Mouse (Mus musculus) embryonic facial prominence, embryonic 10.5 days (tissue): ENCODE results near the gene Higd1a. TPM values are rescaled to one million over a fixed set of nuclear protein-coding genes. Genes with fewer than 3 reads are reported as not detected.

Experiments used
- DNase-seq: peaks from one replicate; pipeline ENCODE4 v3.0.0-alpha.2; 2017; ENCODE audit warnings: low spot score
- H3K27ac ChIP-seq: fragments of 300-500 bp; sonication (generic); replicated peaks from 2 replicates; pipeline ENCODE4 v1.5.1; 2016; ENCODE audit warnings: mild to moderate bottlenecking
- H3K27me3 ChIP-seq: fragments of 300-500 bp; sonication (generic); replicated peaks from 2 replicates; pipeline ENCODE4 v1.6.1; 2016; ENCODE audit warnings: low read depth, mild to moderate bottlenecking; ENCODE audit not compliant: poor library complexity, severe bottlenecking
- H3K36me3 ChIP-seq: fragments of 300-500 bp; sonication (generic); replicated peaks from 2 replicates; pipeline ENCODE4 v1.6.1; 2016; ENCODE audit warnings: mild to moderate bottlenecking, moderate library complexity
- H3K4me1 ChIP-seq: fragments of 300-500 bp; sonication (generic); 2 replicates; pipeline ENCODE4 v1.6.1; 2016
- H3K4me3 ChIP-seq: fragments of 300-500 bp; sonication (generic); 2 replicates; pipeline ENCODE4 v1.5.1; 2016; ENCODE audit warnings: mild to moderate bottlenecking, moderate library complexity
- H3K9me3 ChIP-seq: fragments of 300-500 bp; sonication (generic); 2 replicates; pipeline ENCODE4 v1.6.1; 2016; ENCODE audit warnings: mild to moderate bottlenecking
- WGBS: fragments of 180-500 bp; shearing (Covaris S2); methylation state at CpG from one replicate; pipeline ENCODE4 v1.1.7; 2016; 5-methylcytosine and 5-hydroxymethylcytosine counted together
- polyA plus RNA-seq: library from polyadenylated mRNA; unstranded; fragments of >200 nt; fragmentation: Nextera tagmentation; extraction: Ambion mirVana; gene quantifications from 2 replicates; pipeline ENCODE4 v1.2.1, GENCODE M21; 2016

The Higd1a gene
- polyA plus RNA-seq, 1 experiment from 2014 or later = 195 TPM

GRCm38 (mm10) chr9:121896820-121897219 is 38.7 kb upstream of the Higd1a start:
- H3K9me3 ChIP-seq = no peaks in the 10 kb centered on the region
- WGBS = 86% methylated on average over 4 of the region's 4 CpGs
- no peaks in the 10 kb centered on the region for H3K36me3 ChIP-seq
- no peak overlapping the region for H3K4me3 ChIP-seq
- no peaks in the 10 kb centered on the region; the same call in 1 of the 2 replicates for H3K27me3 ChIP-seq
- no peak for DNase-seq
- no peak overlapping the region for H3K27ac ChIP-seq
- H3K4me1 ChIP-seq = peaks cover 7% of the 10 kb centered on the region; the same call in 1 of the 2 replicates

- 79% methylated on average over 7 of the region's 7 CpGs for WGBS
- Histone ChIP-seq H3K27ac (no peak overlapping the region), H3K36me3 (no peaks in the 10 kb centered on the region), H3K4me3 (no peak overlapping the region), H3K9me3 (no peaks in the 10 kb centered on the region), H3K4me1 (peaks cover 15% of the 10 kb centered on the region), H3K27me3 (no peaks in the 10 kb centered on the region; the same call in 1 of the 2 replicates)
- DNase-seq = no peak
These were observed 37.3 kb upstream of the Higd1a start for GRCm38 (mm10) chr9:121895392-121895993.

- WGBS = 74% methylated on average over 7 of the region's 7 CpGs
- no peak overlapping the region for H3K4me3 ChIP-seq
- H3K4me1 ChIP-seq = peaks cover 22% of the 10 kb centered on the region
- H3K27me3 ChIP-seq = no peaks in the 10 kb centered on the region; the same call in 1 of the 2 replicates
- no peaks in the 10 kb centered on the region for H3K36me3 ChIP-seq
- DNase-seq = no peak
- no peak overlapping the region for H3K27ac ChIP-seq
- H3K9me3 ChIP-seq = no peaks in the 10 kb centered on the region
These were observed 36.3 kb upstream of the Higd1a start for GRCm38 (mm10) chr9:121894447-121894846.

GRCm38 (mm10) chr9:121892057-121892687 is 34.0 kb upstream of the Higd1a start:
- no peaks in the 10 kb centered on the region; the same call in 1 of the 2 replicates for H3K27me3 ChIP-seq
- no peak overlapping the region for H3K4me3 ChIP-seq
- no peak overlapping the region for H3K27ac ChIP-seq
- no peaks in the 10 kb centered on the region for H3K9me3 ChIP-seq
- whole genome bisulfite sequencing = 92% methylated on average over 12 of the region's 12 CpGs
- peaks cover 22% of the 10 kb centered on the region for H3K4me1 ChIP-seq
- no peak for DNase-seq
- H3K36me3 ChIP-seq = no peaks in the 10 kb centered on the region

- Histone ChIP-seq H3K36me3 (no peaks in the 10 kb centered on the region), H3K4me3 (no peak overlapping the region), H3K9me3 (no peaks in the 10 kb centered on the region), H3K27me3 (no peaks in the 10 kb centered on the region; the same call in 1 of the 2 replicates), H3K4me1 (peaks cover 22% of the 10 kb centered on the region), H3K27ac (no peak overlapping the region)
- DNase-seq = no peak
- WGBS = 89% methylated on average over 9 of the region's 9 CpGs
These were observed 33.1 kb upstream of the Higd1a start for GRCm38 (mm10) chr9:121891301-121891700.

GRCm38 (mm10) chr9:121890441-121890941 is 32.3 kb upstream of the Higd1a start:
- Histone ChIP-seq H3K4me3 (no peak overlapping the region), H3K36me3 (no peaks in the 10 kb centered on the region), H3K4me1 (peaks cover 22% of the 10 kb centered on the region), H3K9me3 (no peaks in the 10 kb centered on the region), H3K27ac (no peak overlapping the region; the same call in 1 of the 2 replicates), H3K27me3 (no peaks in the 10 kb centered on the region; the same call in 1 of the 2 replicates)
- DNase-seq = peak; percentile 57
- 33% methylated on average over 18 of the region's 18 CpGs for WGBS

- Histone ChIP-seq H3K27me3 (no peaks in the 10 kb centered on the region; the same call in 1 of the 2 replicates), H3K27ac (no peak overlapping the region; the same call in 1 of the 2 replicates), H3K4me1 (peaks cover 18% of the 10 kb centered on the region), H3K4me3 (no peak overlapping the region), H3K9me3 (no peaks in the 10 kb centered on the region), H3K36me3 (no peaks in the 10 kb centered on the region)
- DNase-seq = no peak
- 72% methylated on average over 4 of the region's 4 CpGs for WGBS
These were observed 31.8 kb upstream of the Higd1a start for GRCm38 (mm10) chr9:121889927-121890440.

- Histone ChIP-seq H3K4me1 (peaks cover 3% of the 10 kb centered on the region; the same call in 1 of the 2 replicates), H3K27me3 (no peaks in the 10 kb centered on the region), H3K4me3 (no peak overlapping the region), H3K27ac (no peak overlapping the region), H3K36me3 (no peaks in the 10 kb centered on the region), H3K9me3 (no peaks in the 10 kb centered on the region)
- no peak for DNase-seq
- WGBS = 68% methylated on average over 7 of the region's 7 CpGs
These were observed 23.9 kb upstream of the Higd1a start for GRCm38 (mm10) chr9:121882015-121882457.

GRCm38 (mm10) chr9:121881301-121881700 is 23.1 kb upstream of the Higd1a start:
- 86% methylated on average over 6 of the region's 6 CpGs for WGBS
- no peak for DNase-seq
- Histone ChIP-seq H3K4me3 (no peak overlapping the region), H3K9me3 (no peaks in the 10 kb centered on the region), H3K4me1 (peaks cover 3% of the 10 kb centered on the region; the same call in 1 of the 2 replicates), H3K27me3 (no peaks in the 10 kb centered on the region; the same call in 1 of the 2 replicates), H3K36me3 (no peaks in the 10 kb centered on the region), H3K27ac (no peak overlapping the region)

GRCm38 (mm10) chr9:121880840-121881239 is 22.7 kb upstream of the Higd1a start:
- WGBS = 27% methylated on average over 14 of the region's 14 CpGs
- no peaks in the 10 kb centered on the region; the same call in 1 of the 2 replicates for H3K27me3 ChIP-seq
- H3K9me3 ChIP-seq = no peaks in the 10 kb centered on the region
- DNase-seq = peak; percentile 62
- no peaks in the 10 kb centered on the region for H3K36me3 ChIP-seq
- H3K27ac ChIP-seq = no peak overlapping the region
- peaks cover 3% of the 10 kb centered on the region; the same call in 1 of the 2 replicates for H3K4me1 ChIP-seq
- H3K4me3 ChIP-seq = no peak overlapping the region

- H3K4me3 ChIP-seq = no peak overlapping the region
- no peaks in the 10 kb centered on the region for H3K9me3 ChIP-seq
- WGBS = 30% methylated on average over 3 of the region's 3 CpGs
- H3K27me3 ChIP-seq = no peaks in the 10 kb centered on the region; the same call in 1 of the 2 replicates
- peaks cover 3% of the 10 kb centered on the region; the same call in 1 of the 2 replicates for H3K4me1 ChIP-seq
- no peak overlapping the region for H3K27ac ChIP-seq
- H3K36me3 ChIP-seq = no peaks in the 10 kb centered on the region
- peak; percentile 45 for DNase-seq
These were observed 19.0 kb upstream of the Higd1a start for GRCm38 (mm10) chr9:121877052-121877740.

- H3K4me3 ChIP-seq = no peak overlapping the region
- H3K4me1 ChIP-seq = peaks cover 9% of the 10 kb centered on the region; the same call in 1 of the 2 replicates
- no peaks in the 10 kb centered on the region for H3K9me3 ChIP-seq
- H3K27ac ChIP-seq = no peak overlapping the region
- no peaks in the 10 kb centered on the region for H3K36me3 ChIP-seq
- H3K27me3 ChIP-seq = no peaks in the 10 kb centered on the region; the same call in 1 of the 2 replicates
- no peak for DNase-seq
These were observed 15.4 kb upstream of the Higd1a start for GRCm38 (mm10) chr9:121873578-121873977.
